Mouse (Mus musculus): ENCODE measurements at regions not wholly inside any gene's neighbourhood (a gene's known extent, or its start where the extent isn't known, plus 50 kb on each side); places are given as distances from the start of the nearest gene placed in this dataset.

- in situ Hi-C loops (cut with MboI, MseI) = loop anchor here (10.0 to 25.0 kb wide), 2 partner anchors 167 to 1344 kb away; no protein-coding TSS in a partner anchor
Observed at GRCm38 (mm10) chr16:3231566-3231965, 359.3 kb upstream of the Olfr161 start.

- in situ Hi-C loops (cut with MboI, MseI) = loop anchor here (10.0 to 25.0 kb wide), 2 partner anchors 168 to 1345 kb away; no protein-coding TSS in a partner anchor
Observed at GRCm38 (mm10) chr16:3232610-3233009, 358.2 kb upstream of the Olfr161 start.

GRCm38 (mm10) chr16:3234063-3234462 lies 356.8 kb upstream of the Olfr161 start:
- in situ Hi-C loops (cut with MboI, MseI) = loop anchor here (10.0 to 25.0 kb wide), 2 partner anchors 169 to 1347 kb away; no protein-coding TSS in a partner anchor

GRCm38 (mm10) chr16:3240982-3241719 lies 349.7 kb upstream of the Olfr161 start:
- in situ Hi-C loops (cut with MboI, MseI) = loop anchor here (25.0 kb wide), 1 partner anchor 1354 kb away; no protein-coding TSS in a partner anchor

GRCm38 (mm10) chr16:3241939-3242338 lies 348.9 kb upstream of the Olfr161 start:
- in situ Hi-C loops (cut with MboI, MseI) = loop anchor here (25.0 kb wide), 1 partner anchor 1355 kb away; no protein-coding TSS in a partner anchor

GRCm38 (mm10) chr16:3246422-3246821 lies 344.4 kb upstream of the Olfr161 start:
- in situ Hi-C loops (cut with MboI, MseI) = loop anchor here (25.0 kb wide), 1 partner anchor 1359 kb away; no protein-coding TSS in a partner anchor

- in situ Hi-C loops (cut with MboI, MseI) = loop anchor here (25.0 kb wide), 1 partner anchor 1360 kb away; no protein-coding TSS in a partner anchor
Observed at GRCm38 (mm10) chr16:3247006-3247754, 343.7 kb upstream of the Olfr161 start.

- in situ Hi-C loops (cut with MboI, MseI) = loop anchor here (25.0 kb wide), 1 partner anchor 1360 kb away; no protein-coding TSS in a partner anchor
Observed at GRCm38 (mm10) chr16:3247755-3248110, 343.1 kb upstream of the Olfr161 start.

GRCm38 (mm10) chr16:3253885-3254284 lies 337.0 kb upstream of the Olfr161 start:
- in situ Hi-C loops (cut with MboI, MseI) = loop anchor here (25.0 kb wide), 1 partner anchor 117 kb away; no protein-coding TSS in a partner anchor

- in situ Hi-C loops (cut with MboI, MseI) = loop anchor here (25.0 kb wide), 1 partner anchor 119 kb away; no protein-coding TSS in a partner anchor
Observed at GRCm38 (mm10) chr16:3256051-3256450, 334.8 kb upstream of the Olfr161 start.

GRCm38 (mm10) chr16:3265351-3265750 lies 325.5 kb upstream of the Olfr161 start:
- in situ Hi-C loops (cut with MboI, MseI) = loop anchor here (5.0 to 25.0 kb wide), 2 partner anchors 128 to 223 kb away; no protein-coding TSS in a partner anchor

GRCm38 (mm10) chr16:3271819-3272490 lies 318.9 kb upstream of the Olfr161 start:
- in situ Hi-C loops (cut with MboI, MseI) = loop anchor here (10.0 to 25.0 kb wide), 3 partner anchors 53 to 207 kb away; no protein-coding TSS in a partner anchor

- in situ Hi-C loops (cut with MboI, MseI) = loop anchor here (10.0 to 25.0 kb wide), 3 partner anchors 51 to 209 kb away; no protein-coding TSS in a partner anchor
Observed at GRCm38 (mm10) chr16:3273427-3273826, 317.4 kb upstream of the Olfr161 start.

Data from T-helper 1 cell (primary cell).